Mouse (Mus musculus) ES-Bruce4 (cell line): ENCODE results near the gene Ccdc40.

Source experiments
- CTCF ChIP-seq: IDR thresholded peaks from one replicate; pipeline ENCODE4 v1.8.1; 2011; ENCODE audit warnings: low read depth, low read length
- EP300 ChIP-seq: IDR thresholded peaks from 2 replicates; pipeline ENCODE4 v1.6.1; 2011; ENCODE audit warnings: low read depth, low read length; ENCODE audit not compliant: insufficient read depth

DNA sequence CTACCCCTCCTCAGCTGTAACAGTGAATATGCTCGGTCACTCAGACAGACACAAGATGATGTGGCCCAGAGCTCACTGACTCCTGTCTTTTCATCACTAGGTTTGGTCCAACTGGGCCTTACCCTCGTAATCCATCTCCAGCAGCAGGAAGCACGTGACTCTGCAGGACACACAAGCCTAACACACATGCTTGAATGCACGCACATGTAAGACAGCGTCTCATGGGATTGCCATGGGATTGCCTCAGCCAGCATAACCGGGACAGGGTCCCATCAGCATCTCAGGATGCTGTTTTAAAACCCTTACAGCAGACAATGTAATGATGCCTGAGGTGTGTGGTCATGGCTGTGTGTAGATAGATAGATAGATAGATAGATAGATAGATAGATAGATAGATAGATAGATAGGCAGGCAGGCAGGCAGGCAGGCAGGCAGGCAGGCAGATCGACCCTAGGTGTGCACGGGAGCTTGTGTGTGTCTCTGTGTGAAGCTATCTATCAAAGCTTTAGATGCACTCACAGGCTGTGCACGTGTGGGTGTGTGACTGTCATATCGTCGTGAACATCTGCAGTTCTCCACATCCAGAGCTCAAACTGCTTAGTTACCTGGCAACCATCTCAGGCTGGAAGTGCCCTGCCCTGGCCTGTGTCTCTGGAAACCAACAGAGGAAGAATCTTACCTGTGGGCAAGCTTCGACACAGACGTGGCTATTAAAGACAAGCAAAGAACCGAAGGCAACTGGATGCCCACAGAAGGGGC, 47.4 kb upstream of the Ccdc40 start:
- no peak for TF ChIP-seq CTCF
- TF ChIP-seq EP300, result no peak
